Mouse (Mus musculus) embryo, embryonic 9.5 days (tissue): ENCODE results near the gene Olfr1093.

ENCODE experiments used
- DNase-seq: peaks from one replicate; pipeline ENCODE4 v3.0.0-alpha.2; 2017; ENCODE audit errors: extremely low spot score

Gene Olfr1093

DNA sequence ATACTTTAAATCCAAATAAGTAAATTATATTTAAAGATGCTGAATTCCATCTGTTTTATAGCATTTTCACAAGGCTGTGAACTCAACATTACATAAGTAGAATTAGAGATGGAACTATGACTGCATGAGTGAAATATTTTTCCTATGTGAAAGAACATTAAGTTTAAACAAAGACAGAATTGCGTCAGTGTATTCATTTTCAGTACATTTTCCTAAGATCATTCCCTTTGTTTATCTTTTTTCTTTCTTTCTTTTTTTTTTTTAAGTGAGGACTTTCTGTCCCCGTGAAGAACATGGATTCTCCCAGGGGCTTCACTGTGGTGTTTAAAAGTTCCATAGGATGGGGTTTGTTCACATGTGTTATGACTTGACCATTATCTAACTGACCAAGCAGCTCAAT lies at the start of gene Olfr1093:
TSS of gene Olfr1093 (plus strand) at position 301 of the 400 bp plus-strand sequence.
- no peak for DNase-seq

GRCm38 (mm10) chr2:86733601-86734000 lies 48.7 kb upstream of the Olfr1093 start, which contains the start of gene Olfr1089:
Olfr1089 (minus strand) TSS chr2:86733701.
- no peak for DNase-seq

- DNase-seq, result no peak
Observed at GRCm38 (mm10) chr2:86758893-86759292, 23.4 kb upstream of the Olfr1093 start, which contains the start of gene Olfr1090. Olfr1090 (minus strand) TSS chr2:86758993.

DNA sequence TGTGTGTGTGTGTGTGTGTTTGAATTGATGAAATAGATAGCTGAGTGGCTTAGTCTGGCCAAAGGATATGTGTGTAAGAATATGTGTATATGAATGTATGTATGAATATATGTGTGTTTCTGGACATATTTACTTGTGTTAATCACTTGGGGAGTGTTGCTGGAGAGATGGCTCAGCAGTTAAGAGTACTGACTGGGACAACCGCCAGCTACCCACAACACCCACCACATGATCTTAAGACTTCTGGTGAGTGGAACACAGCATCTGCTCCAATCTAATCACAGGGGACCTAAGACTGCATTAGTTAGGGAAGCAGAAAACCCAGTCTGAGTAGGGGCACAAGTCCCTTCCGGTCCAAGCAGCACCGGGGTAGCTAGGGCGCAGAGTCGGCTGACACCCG lies 21.2 kb upstream of the Olfr1093 start:
- no peak for DNase-seq

GRCm38 (mm10) chr2:86809918-86810317 lies 27.6 kb downstream of the Olfr1093 start, which contains the start of gene Olfr141:
Olfr141 (minus strand) TSS chr2:86810018.
- no peak for DNase-seq

GRCm38 (mm10) chr2:86824363-86824762 lies 42.1 kb downstream of the Olfr1093 start, which contains the start of gene Olfr1094:
Olfr1094 (plus strand) TSS chr2:86824663.
- DNase-seq, result no peak
